Mouse (Mus musculus) liver, embryonic 11.5 days (tissue): ENCODE measurements around the gene Ilk. TPM values are rescaled to one million over a fixed set of nuclear protein-coding genes. Genes with fewer than 3 reads are reported as not detected.
"Not testable (repeated sequence)": the region's sequence is repeated elsewhere in the genome, so short reads cannot be mapped to it uniquely, and the experiment has no call there.

ENCODE experiments used
- ATAC-seq: fragments of 200-750 bp; cut with Nextera tagmentation; replicated peaks from 2 replicates; pipeline ENCODE4 v1.8.0; 2017; ENCODE audit warnings: moderate number of reproducible peaks, mild to moderate bottlenecking, moderate TSS enrichment, moderate library complexity; ENCODE audit not compliant: low FRiP score
- DNase-seq: peaks from one replicate; pipeline ENCODE4 v3.0.0-alpha.2; 2017; ENCODE audit warnings: low spot score
- H3K27ac ChIP-seq: fragments of 300-500 bp; sonication (generic); 2 replicates; pipeline ENCODE4 v1.5.1; 2014; ENCODE audit warnings: mild to moderate bottlenecking, low read depth, low read length, control low read depth
- H3K27me3 ChIP-seq: fragments of 300-500 bp; sonication (generic); replicated peaks from 2 replicates; pipeline ENCODE4 v1.6.1; 2014; ENCODE audit warnings: low read length, mixed read lengths; ENCODE audit not compliant: control insufficient read depth, insufficient read depth
- H3K36me3 ChIP-seq: fragments of 300-500 bp; sonication (generic); 2 replicates; pipeline ENCODE4 v1.6.1; 2014; ENCODE audit warnings: mild to moderate bottlenecking, low read length, moderate library complexity, mixed read lengths; ENCODE audit not compliant: control insufficient read depth, insufficient read depth
- H3K4me1 ChIP-seq: fragments of 300-500 bp; sonication (generic); replicated peaks from 2 replicates; pipeline ENCODE4 v1.6.1; 2014; ENCODE audit warnings: low read length, mixed read lengths; ENCODE audit not compliant: control insufficient read depth, insufficient read depth
- H3K4me2 ChIP-seq: fragments of 300-500 bp; sonication (generic); 2 replicates; pipeline ENCODE4 v1.6.1; 2014; ENCODE audit warnings: mild to moderate bottlenecking, control low read depth, moderate library complexity
- H3K4me3 ChIP-seq: fragments of 300-500 bp; sonication (generic); 2 replicates; pipeline ENCODE4 v1.5.1; 2014; ENCODE audit warnings: low read depth, low read length, control low read depth
- H3K9ac ChIP-seq: fragments of 300-500 bp; sonication (generic); 2 replicates; pipeline ENCODE4 v1.6.1; 2014; ENCODE audit warnings: low read depth, low read length, control low read depth
- H3K9me3 ChIP-seq: fragments of 300-500 bp; sonication (generic); 2 replicates; pipeline ENCODE4 v1.6.1; 2016; ENCODE audit warnings: low read length, inconsistent platforms, mixed read lengths; ENCODE audit not compliant: control insufficient read depth
- WGBS: fragments of 180-500 bp; shearing (Covaris S2); extraction: QIAGEN DNeasy Blood & Tissue Kit; methylation state at CpG from one replicate; pipeline ENCODE4 v1.1.7; 2014; 5-methylcytosine and 5-hydroxymethylcytosine counted together
- polyA plus RNA-seq: library from polyadenylated mRNA; unstranded; fragments of >200 nt; fragmentation: Nextera tagmentation; extraction: Ambion mirVana; gene quantifications from 2 replicates; pipeline ENCODE4 v1.2.1, GENCODE M21; 2014

Ilk gene
- polyA plus RNA-seq, 1 experiment from 2014 or later, result 221 TPM

GRCm38 (mm10) chr7:105728701-105729428 is 7.5 kb upstream of the Ilk start:
- DNase-seq (no peak), ATAC-seq (no peak)
- Histone ChIP-seq H3K9ac (no peak overlapping the region), H3K4me2 (no peak overlapping the region), H3K27me3 (no peaks in the 10 kb centered on the region), H3K4me3 (no peak overlapping the region), H3K9me3 (no peaks in the 10 kb centered on the region), H3K36me3 (peaks cover 24% of the 10 kb centered on the region), H3K27ac (no peak overlapping the region), H3K4me1 (no peaks in the 10 kb centered on the region)
- WGBS, result 84% methylated on average over 6 of the region's 6 CpGs

GRCm38 (mm10) chr7:105733836-105734235 is 2.6 kb upstream of the Ilk start:
- 92% methylated on average over 11 of the region's 11 CpGs for WGBS

DNA sequence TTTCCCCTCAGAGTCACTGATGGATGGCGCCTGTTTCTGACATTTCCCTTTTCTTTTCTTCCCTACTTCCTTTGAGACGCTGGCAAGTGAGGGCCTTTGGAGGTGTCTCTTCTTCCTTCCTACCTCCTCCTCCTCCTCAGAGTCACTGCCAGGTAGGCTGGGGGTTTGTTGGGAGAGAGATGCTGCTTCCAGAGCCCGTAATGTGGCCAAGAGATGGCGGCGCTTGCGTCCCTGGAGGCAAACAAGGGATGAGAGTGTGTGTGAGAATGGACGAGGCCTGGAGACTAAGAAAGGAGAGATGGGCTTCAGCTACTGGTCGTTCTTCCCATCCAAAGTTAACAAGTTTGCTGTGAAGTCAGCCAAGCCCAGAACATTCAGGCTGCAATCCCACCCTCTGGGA is 1.6 kb upstream of the Ilk start:
- Histone ChIP-seq H3K4me1 (peaks cover 22% of the 10 kb centered on the region), H3K27ac (no peak overlapping the region), H3K4me2 (peak overlapping the region; percentile 87), H3K9ac (0 out of 2 replicates have a peak overlapping the region, but pooled peaks have one; percentile 35), H3K9me3 (no peaks in the 10 kb centered on the region), H3K27me3 (no peaks in the 10 kb centered on the region), H3K36me3 (peaks cover 26% of the 10 kb centered on the region), H3K4me3 (no peak overlapping the region)
- no peak for ATAC-seq
- 87% methylated on average over 8 of the region's 8 CpGs for WGBS
- peak; percentile 20 for DNase-seq

More at GRCm38 (mm10) chr7:105733836-105734235, 2.6 kb upstream of the Ilk start:
- no peak overlapping the region for H3K27ac ChIP-seq
- no peaks in the 10 kb centered on the region for H3K9me3 ChIP-seq
- H3K27me3 ChIP-seq, result no peaks in the 10 kb centered on the region
- DNase-seq (peak; percentile 26), ATAC-seq (no peak)
- no peak overlapping the region for H3K4me3 ChIP-seq
- peaks cover 14% of the 10 kb centered on the region for H3K4me1 ChIP-seq
- no peak overlapping the region for H3K4me2 ChIP-seq
- H3K36me3 ChIP-seq, result peaks cover 29% of the 10 kb centered on the region
- no peak overlapping the region for H3K9ac ChIP-seq

- not testable (repeated sequence) for H3K27me3 ChIP-seq, ATAC-seq, H3K27ac ChIP-seq, H3K9me3 ChIP-seq
- WGBS, result 52% methylated on average over 4 of the region's 4 CpGs
- Histone ChIP-seq H3K9ac (peak overlapping the region; percentile 96), H3K36me3 (peaks cover 29% of the 10 kb centered on the region), H3K4me1 (peaks cover 22% of the 10 kb centered on the region), H3K4me2 (peak overlapping the region; percentile 87), H3K4me3 (peak overlapping the region; percentile 92)
- DNase-seq, result peak; percentile 28
These were observed 928 bp upstream of the Ilk start for GRCm38 (mm10) chr7:105735464-105735863.

DNA sequence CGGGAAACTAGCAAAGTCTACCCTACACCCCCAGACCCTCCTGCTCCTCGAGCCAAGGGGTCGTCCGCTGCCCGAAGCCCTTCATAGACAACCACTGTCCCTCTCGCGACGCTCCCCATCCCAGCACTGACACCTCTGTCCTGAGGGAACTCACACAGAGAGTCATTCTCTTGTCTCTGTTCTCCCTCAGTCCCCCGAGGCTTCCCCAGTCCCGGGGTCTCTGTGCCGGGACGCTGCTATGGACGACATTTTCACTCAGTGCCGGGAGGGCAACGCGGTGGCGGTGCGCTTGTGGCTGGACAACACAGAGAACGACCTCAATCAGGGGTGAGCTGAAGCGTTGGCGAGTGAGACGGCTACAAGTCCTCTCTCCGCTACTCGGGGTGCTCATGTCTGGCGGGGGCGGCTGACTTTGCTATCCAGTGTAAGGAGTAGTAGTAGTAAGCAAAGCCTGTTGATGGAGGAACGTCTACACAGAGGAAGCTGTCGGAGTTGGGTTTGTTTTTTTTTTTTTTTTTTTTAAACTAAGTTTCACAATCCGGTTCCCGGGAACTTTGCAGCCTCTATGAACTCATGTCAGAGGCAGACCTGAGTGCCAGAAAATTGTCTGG is 624 bp downstream of the Ilk start, which contains the start of gene Rrp8:
Gene Rrp8, minus strand, starts transcription at position 475 of the 611 bp plus-strand sequence.
- H3K4me3 ChIP-seq, result peak within 1 kb of the TSS; percentile 92
- ATAC-seq (peak; percentile 6), DNase-seq (no peak)
- no peaks in the 10 kb centered on the region for H3K27me3 ChIP-seq
- peaks cover 33% of the 10 kb centered on the region for H3K36me3 ChIP-seq
- peak within 1 kb of the TSS; percentile 89 for H3K27ac ChIP-seq
- peak within 1 kb of the TSS; percentile 96 for H3K9ac ChIP-seq
- H3K4me1 ChIP-seq, result peaks cover 22% of the 10 kb centered on the region
- H3K9me3 ChIP-seq, result no peaks in the 10 kb centered on the region
- WGBS, result under 1% methylated on average over 30 of the region's 30 CpGs
- peak within 1 kb of the TSS; percentile 87 for H3K4me2 ChIP-seq

GRCm38 (mm10) chr7:105737648-105738047 is 1.3 kb downstream of the Ilk start:
- H3K36me3 ChIP-seq, result peaks cover 35% of the 10 kb centered on the region
- WGBS, result 23% methylated on average over 3 of the region's 3 CpGs

GRCm38 (mm10) chr7:105738286-105738685 is 1.9 kb downstream of the Ilk start:
- Histone ChIP-seq H3K27ac (peak overlapping the region; percentile 79), H3K4me2 (peak overlapping the region; percentile 87), H3K9ac (0 out of 2 replicates have a peak overlapping the region, but pooled peaks have one; percentile 30), H3K4me3 (peak overlapping the region; percentile 92), H3K4me1 (peaks cover 26% of the 10 kb centered on the region), H3K27me3 (no peaks in the 10 kb centered on the region), H3K36me3 (peaks cover 34% of the 10 kb centered on the region), H3K9me3 (no peaks in the 10 kb centered on the region)
- ATAC-seq, result no peak
- 43% methylated on average over 2 of the region's 2 CpGs for whole genome bisulfite sequencing
- peak; percentile 27 for DNase-seq

More at GRCm38 (mm10) chr7:105737648-105738047, 1.3 kb downstream of the Ilk start:
- Histone ChIP-seq H3K4me1 (peaks cover 22% of the 10 kb centered on the region), H3K27me3 (no peaks in the 10 kb centered on the region), H3K4me3 (peak overlapping the region; percentile 92), H3K27ac (peak overlapping the region; percentile 89; the same call in 1 of the 2 replicates), H3K4me2 (peak overlapping the region; percentile 87), H3K9ac (peak overlapping the region; percentile 96), H3K9me3 (no peaks in the 10 kb centered on the region)
- ATAC-seq, result no peak
- DNase-seq, result no peak

DNA sequence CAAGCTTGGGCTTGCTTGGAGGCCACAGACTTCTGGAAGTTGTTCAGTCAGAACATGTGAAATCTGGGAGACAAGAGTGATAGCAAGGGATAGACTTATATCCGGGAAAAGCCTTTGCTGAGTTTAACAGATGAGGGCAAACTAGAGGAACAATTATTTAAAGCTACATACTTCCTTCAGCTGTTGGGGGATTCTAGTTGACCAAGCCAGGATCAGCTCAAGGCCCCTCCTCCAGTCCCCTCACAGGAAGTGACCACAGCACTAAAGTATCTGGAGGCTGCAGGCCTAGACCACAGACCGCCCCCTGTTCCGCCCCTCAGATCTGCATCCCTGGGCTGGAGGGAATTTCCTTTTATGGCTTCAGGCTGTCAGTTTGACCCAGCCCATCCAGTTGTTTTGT is 2.6 kb downstream of the Ilk start:
- Histone ChIP-seq H3K36me3 (peaks cover 28% of the 10 kb centered on the region), H3K27ac (peak overlapping the region; percentile 79), H3K9ac (no peak overlapping the region; the same call in 1 of the 2 replicates), H3K27me3 (no peaks in the 10 kb centered on the region), H3K9me3 (no peaks in the 10 kb centered on the region), H3K4me2 (peak overlapping the region; percentile 87), H3K4me3 (peak overlapping the region; percentile 92), H3K4me1 (peaks cover 27% of the 10 kb centered on the region)
- WGBS, result 27% methylated on average over 3 of the region's 3 CpGs
- 0 out of 2 replicates have a peak, but pooled peaks have one; percentile 13 for ATAC-seq
- DNase-seq, result peak; percentile 56
